Mouse (Mus musculus) C2C12 (cell line): Measurements from ENCODE around the gene Fam229b.

Experiments used
- CEBPB ChIP-seq: IDR thresholded peaks from one replicate; pipeline ENCODE4 v1.6.1; 2011; ENCODE audit warnings: low read depth, mild to moderate bottlenecking, control low read depth, moderate library complexity
- CTCF ChIP-seq: IDR thresholded peaks from one replicate; pipeline ENCODE4 v1.5.1; 2011; ENCODE audit not compliant: control insufficient read depth, insufficient read depth, insufficient read length
- MAX ChIP-seq: IDR thresholded peaks from one replicate; pipeline ENCODE4 v1.6.1; 2011; ENCODE audit warnings: mild to moderate bottlenecking, control low read depth
- MYOG ChIP-seq: IDR thresholded peaks from one replicate; pipeline ENCODE4 v1.6.1; 2011; ENCODE audit not compliant: control insufficient read depth, insufficient read length; ENCODE audit errors: extremely low read depth

GRCm38 (mm10) chr10:39158306-39158705, 24.6 kb upstream of the Fam229b start:
- TF ChIP-seq CTCF, result no peak
- no peak for TF ChIP-seq MYOG
- TF ChIP-seq MAX, result no peak
- TF ChIP-seq CEBPB, result no peak
